Mouse (Mus musculus) lung, postnatal 4 days (tissue): Measurements from ENCODE around the gene Txndc5.
A peak's percentile ranks its signal among the peaks of the same experiment; 100 is the strongest.

Experiments
- DNase-seq, 2 experiments: peaks; one replicate each; pipeline ENCODE4 v3.0.0; 2021

Txndc5 gene

DNA sequence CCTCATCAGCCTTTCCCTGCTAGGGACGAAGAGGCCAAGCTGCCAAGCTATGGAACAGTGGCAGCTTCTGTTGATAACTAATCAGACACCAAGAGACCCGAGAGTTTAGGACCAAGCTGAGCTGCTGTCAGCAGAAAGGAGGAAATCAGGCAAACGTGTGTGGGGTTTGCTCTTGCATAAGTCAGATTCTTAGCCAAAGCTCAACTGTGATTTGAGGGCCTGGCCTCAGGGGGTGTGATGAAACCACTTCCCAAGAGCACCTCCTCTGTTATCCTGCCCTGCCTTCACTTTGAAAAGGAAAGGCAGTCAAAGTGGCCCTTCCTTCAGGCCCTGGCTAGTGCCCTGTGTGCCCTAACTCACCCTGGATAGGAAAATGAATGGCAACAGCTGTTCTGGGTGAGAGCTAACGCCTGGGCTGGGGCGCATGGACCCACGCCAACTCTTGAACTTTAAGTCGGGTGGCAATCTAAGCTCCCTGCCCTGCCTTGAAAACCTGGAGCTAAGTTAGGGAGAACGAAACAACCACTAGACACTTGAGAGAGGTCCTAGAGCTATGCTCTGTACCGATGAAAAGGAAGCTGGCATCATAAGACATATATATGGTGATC lies at the start of gene Txndc5:
Txndc5 (minus strand) TSS at position 138 of the 608 bp plus-strand sequence.
- peak; percentile 51 to 60 for DNase-seq

DNA sequence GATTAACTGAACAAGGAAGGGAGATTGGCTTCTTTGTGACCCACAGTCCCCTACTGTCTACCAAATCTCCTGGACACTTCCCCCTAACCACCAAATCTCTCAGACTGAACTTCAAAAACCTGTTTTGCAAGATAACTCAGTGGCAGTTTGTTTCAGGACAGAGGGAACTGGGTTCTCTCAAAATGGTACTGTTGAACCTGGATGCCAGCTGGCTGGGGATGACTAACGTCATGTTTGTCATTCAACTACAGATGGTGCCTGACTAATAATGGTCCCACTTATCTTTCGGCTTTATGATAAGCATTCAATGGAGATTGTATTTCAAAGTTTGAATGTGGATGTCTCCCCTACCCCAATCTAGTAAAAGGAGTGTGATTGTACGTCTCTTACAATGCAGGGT lies 46.0 kb upstream of the Txndc5 start:
- DNase-seq: no peak

DNA sequence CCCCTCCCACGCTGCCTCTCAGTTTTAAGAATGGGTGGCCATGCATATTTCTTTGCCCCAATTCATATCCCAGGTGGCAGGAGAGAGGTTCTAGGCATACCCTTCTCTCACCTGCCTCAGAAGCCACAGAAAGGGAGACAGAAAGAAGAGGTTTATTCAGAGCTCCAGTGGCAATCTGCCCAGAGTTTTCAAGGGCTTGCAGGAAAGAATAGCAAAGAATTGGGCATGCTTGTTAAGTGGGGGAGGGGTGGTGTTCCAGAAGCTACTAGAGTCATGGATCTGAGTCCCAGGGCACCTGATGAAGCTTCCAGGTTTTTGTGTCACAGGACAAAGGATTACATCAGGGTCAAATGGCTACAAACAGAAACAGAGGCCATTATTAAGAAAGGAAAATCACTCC lies 44.7 kb upstream of the Txndc5 start:
- DNase-seq: no peak

DNA sequence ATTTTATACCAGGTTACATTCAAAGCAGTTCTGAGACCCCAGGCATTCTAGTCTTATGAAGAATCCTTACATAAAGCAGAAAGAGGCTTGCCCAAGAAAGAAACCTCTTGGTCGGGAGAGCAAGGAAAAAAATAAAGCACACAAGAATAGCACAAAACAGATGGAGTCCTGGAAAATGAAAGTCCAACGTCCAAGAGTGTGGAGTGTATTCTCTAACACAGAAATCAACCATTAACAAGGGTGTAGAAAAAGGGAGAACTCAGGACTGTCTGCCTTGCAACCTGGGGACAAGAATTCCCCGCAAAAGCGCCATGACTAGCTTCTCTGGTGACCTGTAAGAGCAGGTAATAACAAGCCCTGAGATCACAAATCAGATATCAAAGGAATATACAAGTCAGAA lies 36.6 kb upstream of the Txndc5 start:
- no peak for DNase-seq

DNA sequence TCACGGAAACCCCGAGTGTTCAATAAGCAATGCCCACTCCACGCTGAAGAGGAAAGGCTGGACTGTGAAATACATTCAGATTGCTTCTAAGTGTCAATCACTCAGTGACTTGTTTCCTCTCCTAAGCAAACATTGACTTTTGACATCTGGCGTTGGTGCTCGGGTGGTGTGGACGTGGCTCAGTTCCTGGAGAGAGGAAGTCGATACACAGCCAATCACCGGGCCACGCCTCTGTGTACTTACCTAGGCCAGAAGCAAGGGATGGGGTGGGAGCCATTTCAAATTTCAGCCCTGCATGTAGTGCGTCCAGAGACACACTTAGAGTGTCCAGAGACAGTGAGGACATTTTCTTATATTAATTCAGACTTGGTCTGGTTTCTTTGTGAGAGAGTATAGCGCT lies 26.0 kb upstream of the Txndc5 start:
- peak in 1 of 2 experiments; percentile 32 for DNase-seq

DNA sequence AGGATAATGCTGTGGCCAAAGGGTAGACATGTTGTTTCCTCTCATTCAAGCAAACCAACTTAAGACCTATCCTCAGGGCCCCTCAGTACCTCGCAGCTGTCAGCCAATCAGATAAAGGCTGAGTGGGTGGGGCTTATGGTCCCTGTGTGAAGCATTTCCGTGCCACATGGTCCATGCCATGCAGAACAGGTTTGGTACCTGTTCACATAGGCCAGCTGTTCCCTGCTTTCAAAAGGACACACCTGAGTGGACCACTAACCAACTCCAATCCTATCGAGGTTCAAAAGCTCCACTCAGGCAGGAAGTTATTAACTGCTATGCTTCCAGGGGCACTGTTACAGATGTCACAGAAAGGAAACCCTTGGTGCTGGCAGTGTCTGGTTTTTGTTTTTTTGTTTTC lies 25.6 kb upstream of the Txndc5 start:
- no peak for DNase-seq

DNA sequence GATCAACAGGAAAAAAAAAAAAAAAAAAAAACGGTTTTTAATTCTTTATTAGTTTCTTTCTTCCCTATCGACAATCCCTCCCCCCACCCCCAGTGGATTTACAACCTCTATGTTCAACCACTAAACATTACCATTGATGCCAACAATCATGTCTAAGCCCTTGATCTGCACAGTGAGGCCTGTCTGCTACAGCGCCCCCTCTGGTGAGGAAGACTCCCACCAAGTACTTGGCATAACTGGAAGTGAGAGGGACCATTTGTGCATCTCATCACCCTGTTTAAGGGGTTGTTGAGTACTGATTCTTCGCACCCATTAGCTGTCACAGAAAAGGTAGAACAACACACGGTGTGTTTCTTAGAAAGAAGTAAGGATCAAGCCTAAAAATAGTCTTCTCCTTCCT lies 20.1 kb upstream of the Txndc5 start:
- no peak for DNase-seq

DNA sequence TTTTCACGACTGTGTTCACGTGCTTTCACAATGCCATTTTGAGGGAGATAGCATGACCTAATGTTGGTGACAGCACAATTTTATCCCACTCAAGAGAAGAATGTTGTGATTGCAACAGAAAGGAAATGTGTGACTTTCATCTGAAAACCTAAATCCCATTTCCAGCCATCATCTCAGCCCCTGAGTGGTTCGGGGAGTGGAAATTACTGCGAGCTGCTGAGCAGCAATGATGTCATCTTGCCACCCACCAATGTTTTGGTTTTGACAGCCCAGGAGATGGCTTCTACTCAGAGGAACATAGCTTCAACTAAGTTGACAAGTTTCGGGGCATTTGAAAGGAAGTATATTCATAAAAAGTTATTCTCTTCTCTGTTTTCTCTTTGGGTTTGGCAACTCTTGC lies 19.1 kb upstream of the Txndc5 start:
- no peak for DNase-seq

DNA sequence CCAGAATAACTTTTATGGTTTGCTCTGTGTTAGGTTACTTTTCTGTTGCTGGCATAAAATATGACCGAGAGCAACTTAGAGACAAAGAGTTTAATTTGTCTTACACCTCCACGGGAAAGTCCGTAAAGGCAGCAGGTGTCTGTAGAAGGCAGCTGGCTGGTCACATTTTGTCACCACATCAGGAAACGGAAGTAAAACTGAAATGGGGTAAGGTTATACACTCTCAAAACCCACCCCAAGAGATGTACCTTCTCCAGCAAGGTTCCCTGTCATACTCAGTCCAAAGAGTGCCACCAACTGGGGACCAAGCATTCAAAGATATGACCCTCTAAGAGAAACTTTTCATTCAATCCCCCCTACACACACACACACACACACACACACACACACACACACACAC lies 18.1 kb upstream of the Txndc5 start:
- DNase-seq: no peak

DNA sequence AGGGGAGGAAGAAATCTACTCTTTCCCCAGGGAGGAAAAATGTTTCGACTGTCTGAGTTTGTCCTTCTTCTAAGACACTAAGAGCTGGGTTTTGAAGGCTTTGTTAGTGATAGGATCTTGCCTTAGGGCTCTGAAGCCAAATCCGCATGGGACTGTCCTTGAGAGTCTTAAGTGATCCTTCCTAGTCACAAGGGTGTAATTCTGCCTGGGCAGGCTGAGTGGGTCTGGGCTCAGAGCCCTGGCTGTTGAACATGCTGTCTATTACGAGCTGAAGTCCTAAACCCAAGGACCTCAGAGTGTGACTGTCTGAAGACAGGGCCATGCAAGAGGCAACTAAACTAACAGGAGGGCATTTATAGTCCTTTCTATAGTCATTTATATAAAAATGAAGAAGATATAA lies 16.8 kb upstream of the Txndc5 start:
- DNase-seq: peak; percentile 20 to 58

DNA sequence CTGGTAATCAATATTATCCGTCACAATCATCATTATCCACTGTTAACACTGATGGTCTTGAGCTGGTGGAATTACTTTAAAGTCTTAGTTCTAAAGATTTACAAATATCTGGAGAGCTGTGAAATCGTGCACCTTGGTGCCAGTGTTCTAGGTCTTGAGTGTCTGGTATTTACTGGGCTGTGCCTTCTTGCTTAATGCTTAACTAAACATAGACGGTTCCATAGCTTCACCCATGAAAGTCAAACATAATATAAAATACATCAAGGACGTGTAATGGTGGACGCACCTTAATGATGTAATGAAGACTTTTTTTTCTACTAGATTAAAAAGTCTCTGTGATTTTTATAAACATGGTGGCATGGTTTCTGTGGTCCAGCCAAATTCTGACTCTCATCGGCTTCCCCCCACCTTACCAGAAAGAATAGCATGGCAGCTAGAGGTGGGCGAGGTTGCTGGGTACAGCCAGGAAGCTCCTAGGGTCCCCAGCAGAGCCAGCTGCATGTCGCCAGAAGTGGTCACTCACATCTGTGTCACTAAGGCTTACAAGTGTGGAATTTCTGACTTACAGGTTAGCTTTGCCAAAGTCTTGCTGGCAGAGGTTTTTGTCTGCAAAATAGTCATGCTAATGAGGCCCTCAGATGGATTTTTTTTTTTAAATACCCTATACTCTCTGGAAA lies 16.3 kb upstream of the Txndc5 start:
- no peak for DNase-seq

DNA sequence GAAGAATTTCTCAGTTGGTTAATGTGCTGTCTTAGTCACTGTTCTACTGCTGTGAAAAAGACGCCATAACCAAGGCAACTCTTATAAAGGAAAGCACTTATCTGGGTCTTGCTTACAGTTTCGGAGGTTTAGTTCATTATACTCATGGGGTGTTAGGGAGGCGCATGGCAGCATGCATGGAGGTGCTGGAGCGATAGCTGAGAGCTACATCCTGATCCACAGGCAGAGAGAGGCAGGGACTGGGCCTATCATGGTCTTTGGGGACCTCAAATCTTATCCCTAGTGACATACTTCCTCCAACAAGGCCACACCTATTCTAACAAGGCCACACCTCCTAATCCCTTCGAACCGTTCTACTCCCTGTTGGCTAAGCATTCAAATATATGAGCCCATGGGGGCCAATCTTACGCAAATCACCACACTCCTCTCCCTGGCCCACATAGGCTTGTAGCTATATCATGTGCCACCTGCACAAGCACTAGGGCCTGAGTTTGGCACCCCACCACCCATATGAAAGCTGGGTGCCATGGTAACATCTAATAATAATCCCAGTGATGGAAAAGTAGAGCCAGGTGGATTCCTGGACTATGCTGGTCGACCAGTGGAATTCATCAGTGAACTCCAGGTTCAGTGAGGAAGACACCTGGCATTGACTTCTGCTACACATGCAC lies 15.0 kb upstream of the Txndc5 start:
- no peak for DNase-seq

DNA sequence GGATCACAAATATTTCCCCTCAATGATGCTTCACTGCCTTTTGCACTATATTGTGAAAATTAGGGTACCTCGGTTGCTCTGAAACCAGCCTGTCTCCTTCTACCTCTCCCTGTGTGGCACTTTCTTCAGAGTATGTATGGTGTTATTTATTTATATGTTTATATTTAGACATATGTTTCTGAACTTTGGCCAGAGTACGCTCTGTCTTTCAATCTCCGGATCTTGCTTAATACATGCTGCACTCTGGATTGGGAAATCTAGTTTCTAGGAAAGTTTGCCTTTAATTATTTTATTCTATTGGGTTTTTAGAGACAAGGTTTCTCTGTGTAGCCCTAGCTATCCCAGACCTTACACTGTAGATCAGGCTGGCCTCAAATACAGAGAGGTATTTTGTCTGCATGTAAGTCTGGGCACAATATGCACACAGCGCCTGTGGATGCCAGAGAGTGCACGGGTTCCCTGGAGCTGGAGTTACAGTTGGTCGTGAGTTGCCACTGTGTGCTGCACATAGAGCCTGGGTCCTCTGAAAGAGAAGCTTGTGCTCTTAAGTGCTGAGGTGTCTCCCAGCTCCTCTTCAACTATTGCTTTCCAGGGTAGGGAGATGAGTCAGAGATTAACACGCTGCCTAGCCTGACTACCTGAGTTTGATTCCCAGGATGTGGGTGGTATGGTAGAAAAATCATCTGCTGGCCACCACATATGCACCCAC lies 10.7 kb upstream of the Txndc5 start:
- no peak for DNase-seq

DNA sequence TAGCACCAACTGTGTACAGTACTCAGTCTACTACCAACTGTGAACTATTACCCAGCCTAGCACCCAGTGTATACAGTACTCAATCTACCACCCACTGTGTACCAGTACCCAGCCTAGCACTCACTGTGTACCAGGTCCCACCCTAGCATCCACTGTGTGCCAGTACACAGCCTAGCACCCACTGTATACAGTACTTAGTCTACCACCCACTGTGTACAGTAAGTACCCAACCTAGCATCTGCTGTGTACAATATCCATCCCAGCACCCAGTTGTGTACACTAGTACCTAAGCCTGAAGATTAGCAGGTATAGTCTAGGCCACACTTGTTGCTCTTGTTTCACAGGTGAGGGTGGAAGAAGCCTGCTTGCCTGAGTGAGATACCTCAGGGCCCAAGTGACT lies 8.9 kb upstream of the Txndc5 start:
- DNase-seq: no peak

DNA sequence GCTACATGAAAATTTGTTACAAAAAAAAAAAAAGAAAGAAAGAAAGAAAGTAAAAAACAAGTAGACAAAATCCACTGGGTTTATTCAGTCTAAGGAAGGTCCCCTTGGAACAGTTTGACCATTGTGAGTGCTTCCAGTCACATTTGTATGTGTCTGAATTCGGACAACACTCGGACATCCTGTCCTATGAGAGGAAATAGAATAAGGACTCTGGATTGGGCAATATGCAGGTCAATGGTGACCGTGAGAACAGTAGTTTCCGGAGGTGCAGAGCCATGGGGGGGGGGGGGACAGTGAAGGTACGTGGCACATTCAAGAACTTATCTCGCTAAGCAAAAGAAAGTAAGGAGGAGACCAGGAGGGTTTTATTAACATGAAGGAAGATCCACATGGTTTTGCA lies 6.1 kb upstream of the Txndc5 start:
- DNase-seq: peak in 1 of 2 experiments; percentile 5

DNA sequence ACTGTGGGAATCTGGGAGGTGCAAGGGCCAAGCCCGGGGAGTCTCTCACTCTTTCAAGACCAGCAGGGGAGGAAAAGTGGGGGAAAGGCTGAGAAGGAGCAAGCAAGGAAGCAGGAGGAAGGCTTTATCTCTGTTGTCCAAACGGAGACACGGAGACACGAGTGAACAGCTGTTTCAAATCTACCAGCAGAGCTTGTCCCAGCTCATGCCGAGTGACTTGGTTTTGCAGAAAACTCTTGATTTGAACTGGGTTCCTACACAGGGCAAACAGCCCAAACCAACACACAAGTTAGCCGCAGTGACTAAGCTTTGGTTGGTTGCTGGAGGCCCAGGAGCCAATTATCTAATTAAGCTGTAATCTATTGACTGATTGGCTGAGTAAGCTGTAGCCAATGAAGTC lies 5.4 kb upstream of the Txndc5 start:
- peak in 1 of 2 experiments; percentile 19 for DNase-seq

DNA sequence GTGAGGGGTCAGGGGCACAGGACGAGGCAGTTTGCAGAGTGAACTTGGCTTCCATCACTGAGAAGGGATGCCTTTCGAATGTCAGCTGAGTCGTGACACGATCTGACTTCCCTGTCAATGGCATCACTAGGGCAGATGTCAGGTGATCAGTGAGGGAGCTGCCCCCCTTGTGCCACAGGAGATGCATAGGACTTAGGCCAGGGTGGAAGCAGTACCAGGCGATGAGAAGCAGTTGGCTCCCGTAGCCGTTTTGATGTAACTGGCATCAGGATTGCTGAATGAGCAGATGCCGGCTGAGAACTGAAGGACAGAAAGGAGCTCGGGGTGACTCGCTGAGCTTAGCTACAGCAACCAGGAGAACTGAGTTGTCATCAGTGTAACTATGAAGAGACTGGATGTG lies 4.8 kb upstream of the Txndc5 start:
- peak in 1 of 2 experiments; percentile 16 for DNase-seq

DNA sequence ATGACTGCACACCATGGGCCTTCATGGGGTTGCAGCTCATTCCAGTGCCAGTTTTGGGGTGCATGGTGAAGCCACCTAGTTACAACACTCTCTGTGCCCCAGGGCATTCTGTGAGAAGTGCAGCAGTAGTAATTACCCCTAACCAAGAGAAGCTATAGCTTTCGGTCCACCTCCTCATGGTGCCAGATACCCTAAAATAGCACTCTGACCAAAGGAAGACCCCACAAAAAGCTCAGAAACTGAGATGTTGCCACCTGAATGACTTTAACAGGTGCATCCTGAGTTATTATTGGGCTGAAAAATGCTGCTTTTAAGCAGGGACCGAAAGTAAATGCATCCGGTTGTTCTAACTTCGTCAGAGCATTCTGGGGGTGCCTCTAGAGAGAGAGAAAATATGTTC lies 2.9 kb upstream of the Txndc5 start:
- no peak for DNase-seq

DNA sequence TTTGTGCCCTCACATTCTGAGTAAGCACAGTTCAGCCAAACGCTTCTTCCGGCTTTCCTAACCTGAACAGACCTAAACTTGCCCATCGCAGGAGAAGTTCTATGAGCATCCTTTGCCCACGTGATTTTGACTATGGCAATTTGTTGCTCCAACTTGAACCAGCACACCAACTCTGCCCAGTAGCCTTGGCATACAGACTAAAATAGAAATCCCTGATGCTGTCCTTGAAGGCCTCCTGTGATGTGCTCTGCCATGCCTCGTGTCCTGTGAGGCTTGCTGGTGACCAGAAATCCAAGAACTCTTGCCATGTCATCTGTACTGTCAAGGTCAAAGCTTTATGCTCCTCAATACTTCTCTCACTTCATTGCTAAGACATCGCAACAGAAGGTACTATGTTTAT lies 952 bp upstream of the Txndc5 start:
- peak in 1 of 2 experiments; percentile 7 for DNase-seq

DNA sequence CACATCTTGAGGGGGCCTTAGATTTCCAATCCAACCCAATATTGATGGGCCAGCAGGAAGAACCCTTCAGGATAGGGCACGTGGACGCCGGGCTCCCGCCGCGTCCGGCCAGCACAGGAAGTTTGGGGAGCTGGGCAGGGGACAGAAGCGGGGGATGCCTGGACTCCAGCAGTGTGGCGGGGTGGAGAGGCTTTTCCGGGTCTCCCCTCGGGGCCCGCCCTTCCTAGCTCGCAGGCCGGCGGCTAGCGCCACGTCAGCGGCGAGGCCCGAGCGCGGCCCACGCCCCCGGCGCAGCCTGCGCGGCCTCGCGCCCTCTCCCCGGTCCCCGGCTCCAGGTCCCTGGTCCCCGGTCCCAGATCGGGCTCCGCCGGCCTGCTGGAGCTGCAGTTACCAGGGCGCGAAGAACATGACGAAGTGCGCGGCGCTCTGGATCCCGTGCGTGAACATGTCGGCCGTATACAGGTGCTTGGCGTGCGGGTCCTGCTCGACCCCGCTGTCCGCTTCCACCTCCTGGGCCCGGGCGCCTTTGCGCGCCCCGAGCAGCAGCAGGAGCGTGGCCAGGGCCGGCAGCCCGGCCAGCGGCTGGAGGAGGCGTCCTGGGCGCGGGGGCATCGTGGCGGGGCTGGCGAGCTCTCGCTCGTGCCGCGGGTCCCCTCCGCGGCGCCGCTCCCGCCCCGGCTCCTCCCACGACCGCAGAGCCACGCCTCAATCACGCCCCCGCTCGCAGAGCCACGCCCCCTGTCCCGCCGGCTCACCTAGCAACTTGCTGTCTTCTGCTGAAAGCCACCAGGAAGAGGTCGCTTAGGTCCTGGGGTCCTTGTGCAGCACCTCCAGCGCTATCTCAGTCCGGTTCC lies 600 bp downstream of the Txndc5 start:
- peak; percentile 91 to 93 for DNase-seq

DNA sequence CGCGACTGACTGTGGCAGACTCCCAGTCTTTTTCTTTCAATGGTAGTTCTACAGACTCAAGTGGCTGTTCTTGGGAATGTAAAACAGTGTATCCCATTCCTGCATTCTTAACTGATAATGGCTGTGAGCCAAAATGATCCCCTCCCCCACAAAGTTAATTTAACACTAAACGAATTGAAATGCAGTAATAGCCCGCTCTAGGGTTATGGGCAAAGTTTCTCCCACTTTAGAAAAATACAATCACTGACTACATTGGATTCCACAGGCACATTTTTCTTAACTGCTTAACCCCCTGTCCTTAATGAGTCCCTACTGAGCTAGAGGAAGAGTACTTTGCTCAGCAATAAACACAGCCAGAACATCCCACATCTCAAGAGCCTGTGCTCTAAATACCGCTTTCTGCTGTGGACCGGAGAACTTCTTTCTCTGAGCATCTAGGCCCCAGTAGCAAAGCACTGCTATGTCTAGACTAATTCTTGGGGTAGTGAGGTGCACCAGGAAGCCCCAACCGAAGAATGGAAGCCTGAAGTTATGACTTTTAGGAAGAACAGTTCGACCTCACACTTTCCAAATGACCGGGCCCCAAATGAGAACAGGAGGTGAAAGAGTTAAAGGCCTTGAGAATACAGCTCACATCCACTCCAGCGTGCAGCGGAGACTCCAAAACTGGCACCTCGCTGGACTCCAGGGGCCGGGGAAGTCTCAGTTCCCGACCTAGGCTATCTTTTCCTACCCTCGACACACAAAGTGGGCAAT lies 1.4 kb downstream of the Txndc5 start:
- DNase-seq: no peak

DNA sequence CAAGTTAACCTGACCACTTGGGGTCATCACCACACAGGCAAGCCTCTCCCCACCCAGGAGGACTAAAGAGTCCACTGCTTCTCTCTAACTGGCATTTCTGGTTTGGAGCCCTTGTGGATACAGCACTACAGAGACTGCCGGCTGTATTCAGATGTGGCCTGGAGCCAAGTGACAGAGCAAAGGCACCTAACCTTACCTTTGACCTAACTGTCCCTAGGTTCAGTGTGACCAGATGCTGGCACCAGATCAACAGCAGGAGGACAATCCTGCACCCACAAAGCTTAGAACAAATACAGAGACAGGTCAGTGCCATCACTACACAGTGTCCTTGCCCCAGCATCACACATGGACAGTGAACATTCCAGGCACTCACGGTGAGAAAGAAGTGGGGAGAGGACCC lies 2.5 kb downstream of the Txndc5 start:
- no peak for DNase-seq
